Mouse (Mus musculus) C2C12 (cell line): ENCODE measurements around the gene Rpl15. TPM values are rescaled to one million over a fixed set of nuclear protein-coding genes. Genes with fewer than 3 reads are reported as not detected.

Source experiments
- H3K27me3 ChIP-seq: one replicate; pipeline ENCODE4 v1.6.1; 2011; ENCODE audit not compliant: control insufficient read depth, insufficient read depth, insufficient read length
- H3K36me3 ChIP-seq: one replicate; pipeline ENCODE4 v1.6.1; 2011; ENCODE audit not compliant: control insufficient read depth, insufficient read depth
- H3K4me3 ChIP-seq: one replicate; pipeline ENCODE4 v1.5.1; 2011; ENCODE audit warnings: mild to moderate bottlenecking, control low read depth; ENCODE audit not compliant: poor library complexity, insufficient read depth, severe bottlenecking
- H3K79me2 ChIP-seq: one replicate; pipeline ENCODE4 v1.6.1; 2011; ENCODE audit not compliant: control insufficient read depth, insufficient read depth
- H3K79me3 ChIP-seq: one replicate; pipeline ENCODE4 v1.6.1; 2011; ENCODE audit warnings: low read depth, control low read depth
- H3ac ChIP-seq: one replicate; pipeline ENCODE3; 2011; ENCODE audit warnings: low read depth; ENCODE audit not compliant: control insufficient read depth, insufficient read length
- CEBPB ChIP-seq: IDR thresholded peaks from one replicate; pipeline ENCODE4 v1.6.1; 2011; ENCODE audit warnings: low read depth, mild to moderate bottlenecking, control low read depth, moderate library complexity
- CTCF ChIP-seq: IDR thresholded peaks from one replicate; pipeline ENCODE4 v1.5.1; 2011; ENCODE audit not compliant: control insufficient read depth, insufficient read depth, insufficient read length
- FOSL1 ChIP-seq: IDR thresholded peaks from one replicate; pipeline ENCODE4 v1.8.0; 2011; ENCODE audit warnings: mild to moderate bottlenecking, low read length; ENCODE audit not compliant: poor library complexity, insufficient read depth, severe bottlenecking
- MAX ChIP-seq: IDR thresholded peaks from one replicate; pipeline ENCODE4 v1.6.1; 2011; ENCODE audit warnings: mild to moderate bottlenecking, control low read depth
- MYOD1 ChIP-seq: IDR thresholded peaks from one replicate; pipeline ENCODE4 v1.6.1; 2011; ENCODE audit warnings: low read depth; ENCODE audit not compliant: control insufficient read depth, insufficient read length
- MYOG ChIP-seq: IDR thresholded peaks from one replicate; pipeline ENCODE4 v1.6.1; 2011; ENCODE audit not compliant: control insufficient read depth, insufficient read length; ENCODE audit errors: extremely low read depth
- USF1 ChIP-seq: IDR thresholded peaks from one replicate; pipeline ENCODE4 v1.6.1; 2011; ENCODE audit warnings: low read depth, mild to moderate bottlenecking, control low read depth, moderate library complexity
- polyA plus RNA-seq: library from polyadenylated mRNA; unstranded; fragments of >200 nt; fragmentation: generic; extraction: Trizol; gene quantifications from one replicate; pipeline ENCODE4 v1.2.1, GENCODE M21; 2012; ENCODE audit warnings: missing spikeins

The Rpl15 gene
- polyA plus RNA-seq, 1 experiment, result 2,333 TPM

- H3K4me3 ChIP-seq, result no peak overlapping the region
- TF ChIP-seq CTCF, result no peak
- TF ChIP-seq USF1, result no peak
- no peak for TF ChIP-seq MYOD1
- TF ChIP-seq CEBPB, result no peak
- no peak for TF ChIP-seq MAX
- peaks cover 19% of the 10 kb centered on the region for H3K79me2 ChIP-seq
- H3K36me3 ChIP-seq, result no peaks in the 10 kb centered on the region
- peaks cover 2% of the 10 kb centered on the region for H3K79me3 ChIP-seq
- no peaks in the 10 kb centered on the region for H3K27me3 ChIP-seq
- no peak overlapping the region for H3ac ChIP-seq
Observed at GRCm38 (mm10) chr14:18287391-18287790, 16.2 kb upstream of the Rpl15 start.

- Histone ChIP-seq H3K36me3 (no peaks in the 10 kb centered on the region), H3K27me3 (no peaks in the 10 kb centered on the region), H3K79me2 (peaks cover 10% of the 10 kb centered on the region), H3K4me3 (no peak overlapping the region), H3ac (no peak overlapping the region), H3K79me3 (peaks cover 2% of the 10 kb centered on the region)
- TF ChIP-seq MYOD1, result no peak
- TF ChIP-seq FOSL1, result no peak
- no peak for TF ChIP-seq MAX
- no peak for TF ChIP-seq MYOG
- no peak for TF ChIP-seq CEBPB
- TF ChIP-seq CTCF, result no peak
- TF ChIP-seq USF1, result no peak
Observed at GRCm38 (mm10) chr14:18286441-18286840, 15.2 kb upstream of the Rpl15 start.

GRCm38 (mm10) chr14:18285476-18285875, 14.3 kb upstream of the Rpl15 start:
- no peak overlapping the region for H3K4me3 ChIP-seq
- H3K27me3 ChIP-seq, result no peaks in the 10 kb centered on the region
- TF ChIP-seq MYOG (no peak), MYOD1 (no peak), FOSL1 (no peak), MAX (no peak), USF1 (no peak), CEBPB (no peak), CTCF (no peak)
- H3ac ChIP-seq, result no peak overlapping the region
- H3K79me3 ChIP-seq, result peaks cover 2% of the 10 kb centered on the region
- no peaks in the 10 kb centered on the region for H3K36me3 ChIP-seq
- H3K79me2 ChIP-seq, result peaks cover 1% of the 10 kb centered on the region

- no peaks in the 10 kb centered on the region for H3K27me3 ChIP-seq
- no peaks in the 10 kb centered on the region for H3K79me2 ChIP-seq
- no peak overlapping the region for H3ac ChIP-seq
- TF ChIP-seq CEBPB (no peak), MYOD1 (no peak), USF1 (no peak), MAX (no peak), FOSL1 (no peak), CTCF (no peak), MYOG (no peak)
- no peak overlapping the region for H3K4me3 ChIP-seq
- H3K79me3 ChIP-seq, result peaks cover 2% of the 10 kb centered on the region
- peaks cover 5% of the 10 kb centered on the region for H3K36me3 ChIP-seq
Observed at GRCm38 (mm10) chr14:18284581-18284980, 13.4 kb upstream of the Rpl15 start.

GRCm38 (mm10) chr14:18280375-18280774, 9.2 kb upstream of the Rpl15 start:
- H3K4me3 ChIP-seq, result no peak overlapping the region
- no peaks in the 10 kb centered on the region for H3K79me3 ChIP-seq
- H3K36me3 ChIP-seq, result peaks cover 19% of the 10 kb centered on the region
- no peak for TF ChIP-seq MYOG
- TF ChIP-seq CTCF, result no peak
- TF ChIP-seq CEBPB, result no peak
- TF ChIP-seq MYOD1, result no peak
- no peak for TF ChIP-seq USF1
- TF ChIP-seq MAX, result no peak
- TF ChIP-seq FOSL1, result no peak
- no peak overlapping the region for H3ac ChIP-seq
- H3K27me3 ChIP-seq, result no peaks in the 10 kb centered on the region
- no peaks in the 10 kb centered on the region for H3K79me2 ChIP-seq

- H3K27me3 ChIP-seq, result no peaks in the 10 kb centered on the region
- TF ChIP-seq USF1 (no peak), FOSL1 (no peak), CEBPB (no peak), MAX (no peak), MYOG (no peak), CTCF (no peak), MYOD1 (no peak)
- no peak overlapping the region for H3ac ChIP-seq
- H3K79me2 ChIP-seq, result peaks cover 22% of the 10 kb centered on the region
- no peak overlapping the region for H3K4me3 ChIP-seq
- peaks cover 10% of the 10 kb centered on the region for H3K79me3 ChIP-seq
- peaks cover 20% of the 10 kb centered on the region for H3K36me3 ChIP-seq
Observed at GRCm38 (mm10) chr14:18274526-18274925, 3.3 kb upstream of the Rpl15 start.
